Mouse (Mus musculus) limb, embryonic 10.5 days (tissue): Measurements from ENCODE around the gene Thap7. TPM values are rescaled to one million over a fixed set of nuclear protein-coding genes. Genes with fewer than 3 reads are reported as not detected.
A peak's percentile ranks its signal among the peaks of the same experiment; 100 is the strongest.

Experiments
- DNase-seq: peaks from one replicate; pipeline ENCODE4 v3.0.0-alpha.2; 2017; ENCODE audit warnings: low spot score
- H3K27ac ChIP-seq: fragments of 300-500 bp; sonication (generic); 2 replicates; pipeline ENCODE4 v1.5.1; 2016; ENCODE audit warnings: mild to moderate bottlenecking
- H3K27me3 ChIP-seq: fragments of 300-500 bp; sonication (generic); 2 replicates; pipeline ENCODE4 v1.6.1; 2016; ENCODE audit warnings: low read depth, mild to moderate bottlenecking; ENCODE audit not compliant: poor library complexity, severe bottlenecking
- H3K36me3 ChIP-seq: fragments of 300-500 bp; sonication (generic); 2 replicates; pipeline ENCODE4 v1.6.1; 2016; ENCODE audit warnings: mild to moderate bottlenecking, moderate library complexity
- H3K4me1 ChIP-seq: fragments of 300-500 bp; sonication (generic); 2 replicates; pipeline ENCODE4 v1.6.1; 2016
- H3K4me3 ChIP-seq: fragments of 300-500 bp; sonication (generic); 2 replicates; pipeline ENCODE4 v1.5.1; 2016; ENCODE audit warnings: mild to moderate bottlenecking, moderate library complexity
- H3K9me3 ChIP-seq: fragments of 300-500 bp; sonication (generic); replicated peaks from 2 replicates; pipeline ENCODE4 v1.6.1; 2016; ENCODE audit warnings: mild to moderate bottlenecking
- WGBS: fragments of 180-500 bp; shearing (Covaris S2); methylation state at CpG from one replicate; pipeline ENCODE4 v1.1.7; 2016; 5-methylcytosine and 5-hydroxymethylcytosine counted together
- polyA plus RNA-seq: library from polyadenylated mRNA; unstranded; fragments of >200 nt; fragmentation: Nextera tagmentation; extraction: Ambion mirVana; gene quantifications from 2 replicates; pipeline ENCODE4 v1.2.1, GENCODE M21; 2016

Gene Thap7
- polyA plus RNA-seq, 1 experiment from 2014 or later, result 58.9 TPM

DNA sequence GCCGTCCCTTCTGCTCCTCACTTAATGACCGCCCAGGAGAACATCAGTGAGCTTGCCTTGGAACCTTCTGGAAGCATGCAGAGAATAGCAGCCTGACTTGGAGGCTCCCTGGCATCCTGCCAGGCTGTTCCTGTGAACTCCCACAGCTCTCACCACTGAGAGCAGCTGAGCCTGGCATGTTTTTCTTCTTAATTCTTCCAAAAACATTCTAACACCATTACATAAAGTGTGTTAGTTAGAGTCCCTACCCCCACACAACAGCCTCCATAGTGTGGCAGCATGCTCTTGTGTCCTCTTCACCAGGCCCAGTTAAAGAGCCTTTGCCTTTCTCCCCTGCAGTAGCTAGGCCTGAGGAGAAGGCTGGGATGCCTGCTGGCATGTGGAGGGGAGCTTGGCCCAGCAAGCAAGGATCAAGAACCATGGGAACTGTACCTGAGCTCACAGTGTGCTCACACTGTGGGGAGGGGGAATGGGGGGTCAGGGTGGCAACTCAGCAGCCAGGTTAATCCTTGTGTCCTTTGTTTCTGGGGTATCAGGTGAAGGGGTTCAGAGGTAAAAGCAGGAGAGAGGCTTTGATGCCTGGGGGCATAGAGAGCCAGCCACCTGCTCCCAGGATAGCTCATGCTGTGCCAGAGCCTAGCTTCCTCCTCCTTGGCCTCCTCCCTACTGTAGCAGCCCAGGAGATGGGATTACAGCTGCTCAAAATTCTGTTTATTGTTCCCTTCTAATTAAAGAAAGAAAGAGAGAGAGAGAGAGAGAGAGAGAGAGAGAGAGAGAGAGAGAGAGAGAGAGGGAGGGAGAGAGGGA, 34.2 kb downstream of the Thap7 start:
- Histone ChIP-seq H3K27me3 (peaks cover 4% of the 10 kb centered on the region; the same call in 1 of the 2 replicates), H3K36me3 (no peaks in the 10 kb centered on the region), H3K27ac (no peak overlapping the region), H3K4me3 (no peak overlapping the region), H3K4me1 (peaks cover 12% of the 10 kb centered on the region), H3K9me3 (no peaks in the 10 kb centered on the region)
- WGBS, result 68% methylated on average over 2 of the region's 2 CpGs
- no peak for DNase-seq

GRCm38 (mm10) chr16:17491896-17492561, 38.9 kb downstream of the Thap7 start:
- Histone ChIP-seq H3K9me3 (no peaks in the 10 kb centered on the region), H3K36me3 (peaks cover 9% of the 10 kb centered on the region), H3K4me1 (peaks cover 13% of the 10 kb centered on the region), H3K4me3 (no peak overlapping the region), H3K27ac (no peak overlapping the region), H3K27me3 (peaks cover 45% of the 10 kb centered on the region)
- DNase-seq, result no peak
- WGBS, result 69% methylated on average over 5 of the region's 5 CpGs

DNA sequence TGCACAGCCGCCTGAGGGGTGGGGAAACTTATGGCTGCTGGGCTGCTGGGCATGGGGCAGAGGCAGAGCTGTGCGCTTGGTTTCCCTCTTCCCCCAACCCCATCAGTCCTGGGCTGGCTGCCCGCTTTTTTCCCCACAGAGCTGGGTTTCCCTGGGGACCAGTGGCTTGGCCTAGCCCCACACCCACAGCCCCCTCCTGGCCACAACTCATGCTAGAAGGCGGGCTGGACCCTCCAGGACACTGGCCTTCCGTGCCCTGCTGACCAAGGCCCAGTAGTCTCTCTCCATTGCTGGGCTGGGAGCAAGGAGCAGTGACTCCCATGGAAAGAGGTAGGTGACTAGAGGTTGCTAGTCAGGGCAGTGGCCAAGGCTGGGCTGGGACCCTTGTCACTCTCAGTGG, 39.8 kb downstream of the Thap7 start:
- peaks cover 45% of the 10 kb centered on the region for H3K27me3 ChIP-seq
- H3K9me3 ChIP-seq, result no peaks in the 10 kb centered on the region
- H3K4me3 ChIP-seq, result no peak overlapping the region
- WGBS, result 85% methylated on average over 5 of the region's 5 CpGs
- no peak for DNase-seq
- H3K36me3 ChIP-seq, result peaks cover 18% of the 10 kb centered on the region
- peaks cover 11% of the 10 kb centered on the region for H3K4me1 ChIP-seq
- no peak overlapping the region for H3K27ac ChIP-seq

DNA sequence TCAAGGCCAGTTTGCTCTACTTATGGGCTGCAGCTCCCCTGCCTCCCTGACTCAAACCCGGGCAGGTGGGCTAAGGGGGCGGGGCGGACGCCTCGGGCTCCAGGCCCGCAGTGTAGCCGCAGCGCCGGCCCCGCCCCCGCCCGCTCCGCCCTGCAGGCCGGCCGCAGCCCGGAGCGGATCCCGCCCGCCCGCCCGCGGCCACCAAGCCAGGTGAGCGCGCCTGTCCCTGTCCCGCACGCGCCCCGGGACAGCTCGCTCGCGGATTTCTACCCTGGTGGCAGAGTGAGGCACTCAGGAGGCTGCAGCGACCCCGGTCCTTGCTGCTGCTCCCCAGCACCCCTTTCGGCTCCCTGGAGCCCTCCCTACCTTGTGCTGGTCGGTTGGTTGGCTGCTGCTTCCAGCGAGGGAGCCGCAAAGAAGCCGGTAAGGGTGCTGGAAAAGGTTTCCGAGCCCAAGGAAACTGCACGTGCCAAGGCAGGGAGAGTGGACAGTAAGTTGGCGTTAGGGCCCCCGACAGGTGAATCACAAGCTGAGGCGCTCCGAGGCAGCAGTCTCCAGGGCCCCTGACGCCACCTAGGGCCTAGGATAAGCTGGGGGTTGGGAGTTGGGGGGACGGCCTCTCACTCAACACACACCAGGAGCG, 41.3 kb downstream of the Thap7 start, which contains the start of gene Aifm3:
Aifm3 (plus strand) TSS at position 143 of the 643 bp plus-strand sequence.
- WGBS, result 1% methylated on average over 47 of the region's 47 CpGs
- peaks cover 45% of the 10 kb centered on the region for H3K27me3 ChIP-seq
- H3K4me1 ChIP-seq, result peaks cover 11% of the 10 kb centered on the region
- no peaks in the 10 kb centered on the region for H3K9me3 ChIP-seq
- peak; percentile 53 for DNase-seq
- H3K4me3 ChIP-seq, result peak within 1 kb of the TSS; percentile 61
- H3K27ac ChIP-seq, result no peak within 1 kb of the TSS
- H3K36me3 ChIP-seq, result peaks cover 34% of the 10 kb centered on the region

DNA sequence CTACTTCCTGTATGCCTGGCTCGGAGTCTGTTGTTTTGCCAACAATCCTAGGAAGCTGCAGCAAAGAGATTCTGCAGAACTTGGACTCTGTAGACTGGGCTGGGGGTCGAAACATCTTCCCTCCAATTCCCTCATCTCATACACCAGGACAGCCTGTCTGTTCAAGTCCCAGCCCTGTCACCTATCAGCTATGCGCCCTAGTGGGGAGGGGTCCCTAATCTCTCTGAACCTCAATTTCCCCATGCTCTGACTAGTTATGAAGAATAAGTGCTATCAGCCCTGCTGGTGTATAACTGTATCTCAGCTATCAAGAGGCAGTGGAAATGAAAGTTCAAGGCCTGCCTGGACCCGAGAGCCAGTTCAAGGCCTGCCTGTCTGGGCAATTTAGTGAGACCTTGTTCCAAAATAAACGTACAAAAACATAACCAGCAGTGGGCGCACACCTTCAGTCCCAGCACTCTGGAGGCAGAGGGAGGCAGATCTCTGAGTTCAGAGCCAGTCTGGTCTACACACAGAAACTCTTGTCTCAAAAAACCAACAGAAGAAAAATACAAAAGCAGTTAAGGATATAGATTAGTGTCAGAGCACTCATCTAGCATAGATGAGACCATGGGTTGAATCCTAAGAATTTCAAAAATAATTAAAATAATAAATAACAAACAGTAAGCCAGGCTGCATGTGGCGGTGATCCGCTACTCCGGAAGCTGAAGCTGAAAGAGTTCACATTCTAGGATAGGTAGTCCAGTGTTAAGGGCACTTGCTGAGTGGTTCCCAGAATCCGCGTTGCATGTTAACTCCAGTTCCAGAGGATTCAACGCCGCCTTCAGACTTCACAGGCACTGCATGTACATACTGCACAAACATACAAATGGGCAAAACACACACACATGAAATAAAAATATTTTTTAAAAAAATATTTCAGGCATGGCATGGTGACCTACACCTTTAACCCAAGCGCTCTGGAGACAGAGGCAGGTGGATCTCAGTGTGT, 42.2 kb downstream of the Thap7 start:
- Histone ChIP-seq H3K4me3 (peak overlapping the region; percentile 61), H3K27ac (no peak overlapping the region), H3K36me3 (peaks cover 42% of the 10 kb centered on the region), H3K27me3 (peaks cover 45% of the 10 kb centered on the region), H3K4me1 (peaks cover 11% of the 10 kb centered on the region), H3K9me3 (no peaks in the 10 kb centered on the region)
- no peak for DNase-seq
- 47% methylated on average over 14 of the region's 14 CpGs for WGBS

DNA sequence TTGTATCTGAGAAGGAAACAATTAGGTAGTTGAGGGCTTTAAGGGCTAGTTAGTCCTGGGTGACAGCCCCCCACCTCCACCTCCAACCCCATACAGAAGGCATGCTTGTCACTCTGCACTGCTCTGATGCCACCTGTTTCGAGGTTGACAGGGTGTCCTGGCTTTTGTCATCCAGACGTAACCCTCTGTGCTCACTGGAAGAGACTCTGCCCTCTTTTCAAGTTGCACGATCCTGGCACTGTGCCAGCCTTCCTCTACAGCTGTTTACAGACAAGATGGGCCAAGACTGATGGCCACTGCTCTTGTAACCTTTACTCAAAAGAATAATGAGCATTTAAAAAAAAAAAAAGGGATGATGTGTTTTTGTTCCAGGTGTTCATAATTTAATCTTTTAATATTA, 44.4 kb downstream of the Thap7 start:
- Histone ChIP-seq H3K27ac (no peak overlapping the region), H3K4me3 (no peak overlapping the region), H3K9me3 (no peaks in the 10 kb centered on the region), H3K4me1 (peaks cover 11% of the 10 kb centered on the region), H3K27me3 (peaks cover 39% of the 10 kb centered on the region), H3K36me3 (peaks cover 61% of the 10 kb centered on the region)
- WGBS, result 74% methylated on average over 3 of the region's 3 CpGs
- no peak for DNase-seq

GRCm38 (mm10) chr16:17481465-17481864, 49.5 kb downstream of the Thap7 start:
- H3K9me3 ChIP-seq, result no peaks in the 10 kb centered on the region
- WGBS, result 93% methylated on average over 2 of the region's 2 CpGs
- DNase-seq, result no peak
- no peak overlapping the region for H3K27ac ChIP-seq
- no peaks in the 10 kb centered on the region for H3K4me1 ChIP-seq
- H3K4me3 ChIP-seq, result no peak overlapping the region
- H3K27me3 ChIP-seq, result no peaks in the 10 kb centered on the region
- H3K36me3 ChIP-seq, result peaks cover 92% of the 10 kb centered on the region

DNA sequence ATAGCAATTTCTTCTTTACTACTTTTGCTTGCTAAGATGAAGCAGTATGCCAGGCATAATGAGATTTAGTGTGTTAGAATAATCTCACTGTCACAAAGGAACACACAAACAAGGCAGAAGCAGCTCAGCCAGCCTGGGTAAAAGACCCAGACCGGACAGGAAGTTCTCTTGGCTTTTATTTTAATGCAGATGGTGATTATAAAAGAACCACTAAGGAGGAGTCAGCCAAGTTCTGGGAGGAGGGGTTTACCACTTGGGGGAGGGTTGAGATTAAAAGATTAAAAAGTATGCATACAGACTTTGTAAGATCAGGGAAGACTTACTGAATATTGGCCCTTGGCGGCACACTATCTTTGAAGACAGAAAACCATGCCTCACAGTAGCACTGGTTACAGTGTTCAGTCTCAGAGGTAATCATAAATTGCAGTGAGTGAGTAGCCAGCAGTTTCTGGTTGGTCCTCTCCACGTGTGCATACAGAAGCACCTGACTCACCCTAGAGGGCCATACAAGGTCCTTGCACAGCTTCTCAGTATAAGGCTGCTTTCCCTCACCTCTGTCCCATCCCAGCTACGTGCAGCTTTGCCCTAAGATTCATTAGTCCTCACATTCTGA, 52.5 kb downstream of the Thap7 start:
- H3K36me3 ChIP-seq, result peaks cover 85% of the 10 kb centered on the region
- WGBS, result 83% methylated on average over 4 of the region's 4 CpGs

More for the DNA sequence above, 52.5 kb downstream of the Thap7 start:
- Histone ChIP-seq H3K27me3 (no peaks in the 10 kb centered on the region), H3K4me1 (no peaks in the 10 kb centered on the region), H3K27ac (no peak overlapping the region), H3K4me3 (no peak overlapping the region), H3K9me3 (no peaks in the 10 kb centered on the region)
- no peak for DNase-seq

Other genes with a start within 250 kb of the Thap7 start
- gene Serpind1, start 199.8 kb downstream of the Thap7 start, polyA plus RNA-seq, result 0.06 and 0.14 TPM in 2 replicates
- 8.5 and 11.7 TPM in 2 replicates for gene Snap29, start 125.2 kb downstream of the Thap7 start, polyA plus RNA-seq
- gene Pi4ka, start 124.8 kb downstream of the Thap7 start, polyA plus RNA-seq, result 30.1 and 37.6 TPM in 2 replicates
- 83.6 and 84.0 TPM in 2 replicates for gene Crkl, start 79.1 kb downstream of the Thap7 start, polyA plus RNA-seq
- gene Aifm3, start 41.5 kb downstream of the Thap7 start, polyA plus RNA-seq, result 0.85 and 1.2 TPM in 2 replicates
- 78.2 and 89.8 TPM in 2 replicates for gene Lztr1, start 22.4 kb downstream of the Thap7 start, polyA plus RNA-seq
- gene Lrrc74b, start 30.1 kb upstream of the Thap7 start, polyA plus RNA-seq, result not detected in 2 replicates
- 0.08 TPM in 1 of 2 replicates, not detected in the other for gene P2rx6, start 30.7 kb upstream of the Thap7 start, polyA plus RNA-seq
- gene Slc7a4, start 52.1 kb upstream of the Thap7 start, polyA plus RNA-seq, result 0.44 and 0.81 TPM in 2 replicates
- 74.3 and 74.4 TPM in 2 replicates for gene Smpd4, start 88.2 kb upstream of the Thap7 start, polyA plus RNA-seq
- 6.0 and 8.7 TPM in 2 replicates for gene Ccdc74a, start 115.3 kb upstream of the Thap7 start, polyA plus RNA-seq
- gene Med15, start 201.8 kb upstream of the Thap7 start, polyA plus RNA-seq, result 53.2 and 55.1 TPM in 2 replicates
- gene Klhl22, start 228.5 kb upstream of the Thap7 start, polyA plus RNA-seq, result 70.4 and 81.3 TPM in 2 replicates